Mouse (Mus musculus) CH12.LX (cell line): ENCODE measurements around the gene Grk3.

Experiments used
- CTCF ChIP-seq, 2 experiments: IDR thresholded peaks in 1 of 2; conservative IDR thresholded peaks in 1 of 2; 2 replicates each; pipeline ENCODE4 v1.5.1; 2011 to 2012; ENCODE audit warnings: low read depth in 2 of 2, low read length in 2 of 2, improper control_type of control experiment in 1 of 2, inconsistent platforms in 1 of 2, mild to moderate bottlenecking in 1 of 2, moderate library complexity in 1 of 2
- EP300 ChIP-seq: IDR thresholded peaks from 2 replicates; pipeline ENCODE4 v1.6.1; 2011; ENCODE audit warnings: low read length, improper control_type of control experiment
- POLR2A ChIP-seq: IDR thresholded peaks from 2 replicates; pipeline ENCODE4 v1.6.1; 2011; ENCODE audit warnings: low read depth, mild to moderate bottlenecking, improper control_type of control experiment, low read length
- ZC3H11A ChIP-seq: IDR thresholded peaks from 2 replicates; pipeline ENCODE4 v1.6.1; 2012; ENCODE audit warnings: low read depth, mild to moderate bottlenecking, inconsistent platforms, low read length, improper control_type of control experiment

GRCm38 (mm10) chr5:112921914-112922313 is 93.7 kb downstream of the Grk3 start:
- TF ChIP-seq CTCF (conservative IDR thresholded peaks at IDR 0.05 in 1 of 2, IDR thresholded peaks at IDR 0.05 in 1 of 2; ENCODE audit: low read depth in 2 of 2, low read length in 2 of 2) (no peak), ZC3H11A (no peak), EP300 (no peak), POLR2A (no peak)
